Mouse (Mus musculus) ES-E14 (cell line): Measurements from ENCODE around the gene Vmn1r87. TPM values are rescaled to one million over a fixed set of nuclear protein-coding genes. Genes with fewer than 3 reads are reported as not detected.

ENCODE experiments used
- DNase-seq: peaks from one replicate; pipeline ENCODE4 v3.0.0-alpha.2; 2013; ENCODE audit warnings: low read depth, low spot score
- H3K27ac ChIP-seq: 2 replicates; pipeline ENCODE4 v1.5.1; 2012; ENCODE audit warnings: low read depth, mild to moderate bottlenecking, low read length, moderate library complexity, mixed read lengths; ENCODE audit not compliant: poor library complexity, insufficient read depth, severe bottlenecking
- H3K36me3 ChIP-seq: 2 replicates; pipeline ENCODE4 v1.6.1; 2012; ENCODE audit warnings: mild to moderate bottlenecking, low read length, moderate library complexity, mixed read lengths; ENCODE audit not compliant: control insufficient read depth, poor library complexity, insufficient read depth, severe bottlenecking
- H3K4me1 ChIP-seq, 2 experiments: fragments of 150-350 bp in 1 of 2; sonication (generic) in 1 of 2; 2 replicates each; pipeline ENCODE4 v1.6.1; 2012; ENCODE audit warnings: low read length in 2 of 2, mild to moderate bottlenecking in 1 of 2, mixed read lengths in 1 of 2; ENCODE audit not compliant: control insufficient read depth in 2 of 2, insufficient read depth in 2 of 2, poor library complexity in 1 of 2
- H3K4me3 ChIP-seq, 2 experiments: fragments of 150-350 bp in 1 of 2; sonication (generic) in 1 of 2; 2 replicates each; pipeline ENCODE4 v1.5.1; 2012; ENCODE audit warnings: low read length in 2 of 2, low read depth in 1 of 2, mild to moderate bottlenecking in 1 of 2, mixed read lengths in 1 of 2; ENCODE audit not compliant: insufficient read depth in 1 of 2, poor library complexity in 1 of 2, severe bottlenecking in 1 of 2
- H3K9ac ChIP-seq: 2 replicates; pipeline ENCODE4 v1.6.1; 2012; ENCODE audit warnings: low read depth, mild to moderate bottlenecking, low read length, mixed read lengths; ENCODE audit not compliant: poor library complexity, insufficient read depth, severe bottlenecking
- H3K9me3 ChIP-seq: fragments of 150-350 bp; sonication (generic); 2 replicates; pipeline ENCODE4 v1.6.1; 2012; ENCODE audit warnings: low read depth, mild to moderate bottlenecking, low read length; ENCODE audit not compliant: control insufficient read depth, insufficient read depth
- CHD2 ChIP-seq: IDR thresholded peaks from 2 replicates; pipeline ENCODE4 v1.6.1; 2014; ENCODE audit warnings: mild to moderate bottlenecking, low read depth, low read length, inconsistent platforms
- HCFC1 ChIP-seq: IDR thresholded peaks from 2 replicates; pipeline ENCODE4 v1.6.1; 2012; ENCODE audit warnings: low read length, inconsistent platforms, borderline replicate concordance; ENCODE audit not compliant: insufficient read depth
- MAFK ChIP-seq: IDR thresholded peaks from 2 replicates; pipeline ENCODE4 v1.6.1; 2014; ENCODE audit warnings: mild to moderate bottlenecking, low read depth, low read length, inconsistent platforms; ENCODE audit not compliant: insufficient read depth
- ZC3H11A ChIP-seq: IDR thresholded peaks from 2 replicates; pipeline ENCODE4 v1.6.1; 2012; ENCODE audit warnings: low read depth, mild to moderate bottlenecking, inconsistent platforms, low read length, borderline replicate concordance
- ZNF384 ChIP-seq: IDR thresholded peaks from 2 replicates; pipeline ENCODE4 v1.6.1; 2012; ENCODE audit warnings: low read depth, low read length, inconsistent platforms
- in situ Hi-C, 2 experiments: fragments of 600-800 bp; cut with MboI; formaldehyde crosslinking; loops; one replicate each; pipeline ENCODE4 v1.15.1; 2025; ENCODE audit warnings: low sequenced_read_pairs in 2 of 2, inconsistent platforms in 1 of 2; ENCODE audit not compliant: unreplicated experiment in 2 of 2
- total RNA-seq: library from RNA; depleted of rRNA; stranded (reverse); fragments of 300-350 nt; gene quantifications from 2 replicates; pipeline ENCODE4 v1.2.3, GENCODE M21; 2012; rRNA removed

Gene Vmn1r87
- total RNA-seq, 1 experiment = not detected

GRCm38 (mm10) chr7:13119817-13120216 is 20.1 kb downstream of the Vmn1r87 start, which contains the start of gene Vmn1r86:
Vmn1r86 (minus strand) TSS chr7:13119917.
- H3K9me3 ChIP-seq = no peaks in the 10 kb centered on the region
- H3K9ac ChIP-seq = no peak within 1 kb of the TSS
- no peak within 1 kb of the TSS for H3K4me3 ChIP-seq
- DNase-seq = no peak
- H3K4me1 ChIP-seq = no peaks in the 10 kb centered on the region
- in situ Hi-C loops = no loop called here
- H3K27ac ChIP-seq = no peak within 1 kb of the TSS
- H3K36me3 ChIP-seq = no peaks in the 10 kb centered on the region
- TF ChIP-seq ZNF384 (no peak), MAFK (no peak), CHD2 (no peak), HCFC1 (no peak)

GRCm38 (mm10) chr7:13095073-13095472 is 44.9 kb downstream of the Vmn1r87 start, which contains the start of gene Vmn1r85:
Vmn1r85 (minus strand) TSS chr7:13095173.
- Histone ChIP-seq H3K4me3 (no peak within 1 kb of the TSS), H3K9ac (no peak within 1 kb of the TSS), H3K27ac (no peak within 1 kb of the TSS), H3K36me3 (no peaks in the 10 kb centered on the region), H3K4me1 (no peaks in the 10 kb centered on the region), H3K9me3 (no peaks in the 10 kb centered on the region)
- in situ Hi-C loops = loop anchor here in 1 of 2 experiments (25.0 kb wide), 1 partner anchor 492 kb away; no protein-coding TSS in a partner anchor
- TF ChIP-seq HCFC1 = no peak
- no peak for TF ChIP-seq CHD2
- no peak for TF ChIP-seq MAFK
- no peak for TF ChIP-seq ZNF384
- TF ChIP-seq ZC3H11A = no peak
- no peak for DNase-seq

Other genes with a start within 250 kb of the Vmn1r87 start
- gene Zscan22, start 242.3 kb downstream of the Vmn1r87 start, total RNA-seq = 5.1 and 5.7 TPM in 2 replicates
- 3,358 and 4,390 TPM in 2 replicates for gene Rps5, start 217.9 kb downstream of the Vmn1r87 start, total RNA-seq
- gene Rnf225, start 212.7 kb downstream of the Vmn1r87 start, total RNA-seq = 4.4 and 6.9 TPM in 2 replicates
- gene Zfp324, start 174.3 kb downstream of the Vmn1r87 start, total RNA-seq = 4.7 and 5.6 TPM in 2 replicates
- gene Zfp446, start 162.3 kb downstream of the Vmn1r87 start, total RNA-seq = 6.4 and 7.3 TPM in 2 replicates
- gene Slc27a5, start 142.0 kb downstream of the Vmn1r87 start, total RNA-seq = 0.45 and 0.69 TPM in 2 replicates
- 2,698 and 2,854 TPM in 2 replicates for gene Trim28, start 141.0 kb downstream of the Vmn1r87 start, total RNA-seq
- gene Zbtb45, start 130.1 kb downstream of the Vmn1r87 start, total RNA-seq = 23.7 and 26.7 TPM in 2 replicates
- gene Chmp2a, start 105.3 kb downstream of the Vmn1r87 start, total RNA-seq = 103 and 143 TPM in 2 replicates
- 73.8 and 92.8 TPM in 2 replicates for gene Ube2m, start 101.9 kb downstream of the Vmn1r87 start, total RNA-seq
- gene Mzf1, start 85.4 kb downstream of the Vmn1r87 start, total RNA-seq = 3.2 and 3.8 TPM in 2 replicates
- not detected in 2 replicates for gene Vmn1r85, start 45.0 kb downstream of the Vmn1r87 start, total RNA-seq
- not detected in 2 replicates for gene Vmn1r86, start 20.2 kb downstream of the Vmn1r87 start, total RNA-seq
- 0.04 and 0.11 TPM in 2 replicates for gene Vmn1r88, start 19.4 kb upstream of the Vmn1r87 start, total RNA-seq
- gene Vmn1r89, start 72.9 kb upstream of the Vmn1r87 start, total RNA-seq = not detected in 2 replicates
- gene Lig1, start 137.1 kb upstream of the Vmn1r87 start, total RNA-seq = 88.5 and 92.2 TPM in 2 replicates
- gene Zswim9, start 138.6 kb upstream of the Vmn1r87 start, total RNA-seq = 5.1 and 5.7 TPM in 2 replicates
- gene Pla2g4c, start 184.5 kb upstream of the Vmn1r87 start, total RNA-seq = 1.5 and 2.9 TPM in 2 replicates